Mouse (Mus musculus) megakaryocyte, embryonic 14.5 days (primary cell): ENCODE measurements around the gene Lbx1.

Experiments used
- FLI1 ChIP-seq: IDR thresholded peaks from 2 replicates; pipeline ENCODE4 v1.6.1; 2012; ENCODE audit warnings: low read length, inconsistent platforms, mixed read lengths
- GATA1 ChIP-seq: IDR thresholded peaks from 3 replicates; pipeline ENCODE4 v1.6.1; 2012; ENCODE audit warnings: mixed read lengths, low read length, inconsistent platforms, borderline replicate concordance

GRCm38 (mm10) chr19:45230848-45231382 is 4.7 kb downstream of the Lbx1 start:
- TF ChIP-seq GATA1 (no peak), FLI1 (no peak)
